Mouse (Mus musculus) heart, adult 2 months (tissue): Measurements from ENCODE around the gene Afdn.

Experiments used
- CTCF ChIP-seq: fragments of 200-600 bp; IDR thresholded peaks from 2 replicates; pipeline ENCODE4 v1.8.1; 2022; ENCODE audit warnings: antibody characterized with exemption, mild to moderate bottlenecking, moderate library complexity
- EP300 ChIP-seq: fragments of 200-500 bp; IDR thresholded peaks from 2 replicates; pipeline ENCODE4 v1.6.1; 2011; ENCODE audit warnings: low read depth, low read length, control low read depth; ENCODE audit not compliant: insufficient read depth
- POLR2A ChIP-seq: fragments of 200-500 bp; IDR thresholded peaks from 2 replicates; pipeline ENCODE4 v1.6.1; 2011; ENCODE audit warnings: mild to moderate bottlenecking, low read depth, low read length, control low read depth; ENCODE audit not compliant: insufficient read depth

- TF ChIP-seq CTCF (no peak), POLR2A (no peak), EP300 (no peak)
Observed at GRCm38 (mm10) chr17:13731727-13732112, 28.6 kb upstream of the Afdn start.
